Mouse (Mus musculus) c-Kit-positive CD71-positive TER-119-negative erythroid progenitor cells, embryonic 14.5 days (primary cell): ENCODE data around the gene Arid1b.

Source experiments
- DNase-seq: peaks from one replicate; pipeline ENCODE4 v3.0.0-alpha.2; 2013; ENCODE audit warnings: low read depth

Gene Arid1b

GRCm38 (mm10) chr17:5277137-5277871 is 283.2 kb downstream of the Arid1b start:
- no peak for DNase-seq

DNA sequence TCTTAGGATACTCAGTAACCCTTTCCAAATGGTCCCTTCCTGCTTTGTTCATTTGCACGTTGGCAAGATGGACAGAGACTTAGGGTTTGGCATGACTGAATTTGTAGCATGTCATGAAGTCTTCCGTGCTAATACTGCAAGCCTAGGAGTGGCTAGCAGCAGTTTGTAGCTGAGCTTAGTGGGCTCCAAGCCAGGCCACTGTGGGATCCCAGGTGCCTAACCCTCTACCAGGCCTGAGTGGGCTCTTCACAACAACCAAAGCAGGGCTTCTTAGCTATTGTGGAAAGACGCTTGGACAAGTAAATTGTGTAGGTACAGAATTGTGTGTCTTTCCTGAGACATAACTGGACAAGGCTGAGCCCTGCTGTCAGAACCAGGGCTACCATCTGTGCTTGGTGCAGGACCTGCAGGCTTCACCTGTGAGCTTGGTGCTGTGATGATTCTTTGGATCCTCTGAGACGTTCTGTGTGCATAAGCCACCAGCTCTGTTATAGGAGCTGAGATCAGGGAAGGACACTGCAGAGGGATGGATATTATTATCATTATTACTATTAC is 286.4 kb downstream of the Arid1b start:
- no peak for DNase-seq

- DNase-seq = no peak
These were observed 290.7 kb downstream of the Arid1b start for GRCm38 (mm10) chr17:5284783-5285182.

GRCm38 (mm10) chr17:5285877-5286440 is 291.8 kb downstream of the Arid1b start:
- no peak for DNase-seq

- no peak for DNase-seq
These were observed 292.6 kb downstream of the Arid1b start for GRCm38 (mm10) chr17:5286571-5287209.

DNA sequence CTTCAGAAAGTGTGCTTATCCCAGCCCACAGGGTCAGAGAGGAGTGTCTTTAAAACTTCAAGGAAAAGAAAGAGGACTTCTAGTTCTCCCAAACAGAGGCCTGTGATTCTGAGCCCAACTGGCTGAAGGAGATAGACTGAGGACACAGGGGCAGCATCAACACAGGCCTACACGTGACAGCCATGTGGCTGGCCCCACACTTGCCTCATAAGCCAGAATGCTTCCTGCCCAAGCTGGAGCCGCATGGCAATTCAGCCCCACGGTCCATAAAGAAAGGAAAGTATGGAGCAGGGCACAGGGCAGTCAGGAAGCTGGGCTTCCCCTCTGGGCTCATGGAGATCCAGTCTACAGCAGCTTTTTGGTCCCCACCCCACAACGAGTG is 293.1 kb downstream of the Arid1b start:
- no peak for DNase-seq

DNA sequence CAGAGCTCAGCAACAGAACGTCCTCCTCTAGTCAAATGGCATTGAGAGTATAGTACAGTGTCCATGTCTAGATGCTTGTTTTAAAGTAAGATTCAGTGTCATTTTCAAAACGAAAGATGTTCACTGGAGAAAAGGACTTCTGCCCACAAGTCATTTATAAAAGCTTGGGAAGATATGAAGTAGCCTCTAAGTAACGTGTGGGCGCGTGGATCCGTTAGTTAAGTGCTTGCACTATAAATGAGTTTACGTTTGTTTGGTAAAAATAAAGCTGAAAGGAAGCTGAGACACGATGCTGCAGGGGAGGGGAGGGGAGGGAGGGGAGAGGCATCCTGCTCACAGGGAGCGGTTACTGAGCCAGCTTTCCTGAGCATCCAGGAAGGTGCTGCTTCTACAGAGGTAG is 293.5 kb downstream of the Arid1b start:
- DNase-seq = no peak

DNA sequence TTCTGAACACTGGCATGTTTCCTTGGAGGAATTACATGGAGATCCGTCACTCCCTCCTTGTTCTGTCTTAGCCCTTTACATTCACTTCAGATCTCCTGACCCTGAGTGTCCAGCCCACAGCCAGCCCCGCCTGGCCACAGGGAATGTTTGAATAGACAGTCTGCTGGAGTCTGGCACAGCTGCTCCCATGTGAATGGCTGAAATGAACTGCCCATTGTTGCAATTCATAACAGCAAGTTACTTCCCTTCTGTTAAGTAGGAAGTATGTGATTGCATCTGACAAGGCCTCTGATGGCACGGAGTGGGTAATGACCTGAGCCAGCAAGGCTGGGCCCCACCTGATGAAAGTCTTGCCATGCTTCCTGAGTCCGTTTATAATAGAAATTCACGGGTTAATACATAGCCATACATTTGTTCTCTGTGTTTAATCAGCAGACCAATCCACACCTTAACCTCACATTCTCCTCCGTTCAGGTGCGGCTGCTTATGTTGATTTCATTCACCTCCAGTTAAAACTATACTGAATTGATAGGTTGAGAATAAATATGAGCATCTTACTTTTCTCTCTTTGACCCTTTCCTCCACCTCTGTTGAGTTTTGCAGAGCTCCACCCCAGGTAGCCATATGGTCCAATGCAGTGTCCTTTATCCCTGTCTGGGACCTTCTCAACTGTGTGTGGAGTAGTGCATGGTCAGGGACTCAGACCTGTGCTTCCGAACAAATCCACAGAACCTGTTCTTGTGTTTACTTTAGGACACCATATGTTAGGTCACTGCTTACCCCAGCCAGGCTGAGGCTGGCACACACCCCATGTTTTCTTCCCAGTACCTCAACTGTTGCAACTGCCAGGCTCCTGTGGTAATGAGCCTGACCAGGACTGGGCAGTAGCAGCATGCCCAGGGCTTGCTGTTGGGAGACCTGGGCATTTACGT is 299.8 kb downstream of the Arid1b start:
- DNase-seq = no peak

GRCm38 (mm10) chr17:5295086-5295947 is 301.2 kb downstream of the Arid1b start:
- no peak for DNase-seq

DNA sequence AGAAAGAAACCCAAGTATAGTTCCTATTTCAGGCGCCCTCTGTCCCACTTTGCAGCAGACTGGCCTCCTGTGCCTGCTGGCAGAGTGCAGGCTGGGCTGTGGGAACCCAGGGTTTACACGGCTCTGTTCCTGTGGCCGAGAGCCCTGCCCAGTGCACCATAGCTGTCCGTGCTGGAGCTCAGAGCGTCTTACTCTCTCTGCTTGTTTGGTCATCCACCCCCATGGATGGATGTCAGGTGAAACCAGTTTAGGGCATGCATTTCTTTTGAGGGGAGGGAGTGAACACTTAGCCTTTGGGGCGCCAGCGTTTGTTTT is 301.8 kb downstream of the Arid1b start:
- no peak for DNase-seq

DNA sequence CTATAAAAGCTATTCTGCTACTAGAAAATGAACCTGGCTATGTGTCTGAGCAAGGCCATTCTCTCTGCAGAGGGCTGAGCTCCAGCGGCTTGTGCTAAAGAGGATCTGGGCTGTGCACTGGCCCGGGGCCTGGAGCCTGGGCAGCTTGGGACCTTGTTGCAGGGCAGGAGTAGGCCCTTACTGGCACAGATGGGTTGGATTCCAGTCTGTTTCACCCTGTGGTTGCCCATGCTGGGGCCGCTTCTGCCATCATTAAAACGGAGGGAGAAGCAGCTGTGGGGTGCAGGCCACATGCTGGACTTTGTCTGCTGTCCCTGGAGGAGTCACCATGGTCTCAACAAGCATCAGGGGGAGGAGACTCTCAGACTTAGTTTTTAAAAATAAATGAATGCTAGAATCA is 303.4 kb downstream of the Arid1b start:
- DNase-seq = no peak

DNA sequence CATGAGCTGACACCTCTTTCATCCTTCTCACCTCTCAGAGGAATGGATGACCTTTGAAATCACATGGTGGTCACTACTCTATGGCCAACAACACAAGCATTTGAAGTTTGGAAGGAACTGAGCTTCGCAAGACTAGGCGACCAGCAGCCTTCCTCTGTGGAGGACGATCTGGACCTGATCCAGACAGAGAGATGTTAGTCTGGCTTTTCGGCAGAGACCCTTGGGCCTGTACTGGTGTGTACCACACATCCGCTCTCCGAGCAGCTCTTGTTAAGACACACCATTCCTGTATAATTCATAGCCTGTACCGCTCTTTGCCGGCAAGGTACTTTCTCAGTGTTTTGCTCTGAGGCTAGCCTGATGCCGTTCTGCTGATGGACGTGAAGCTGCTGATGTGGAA is 303.9 kb downstream of the Arid1b start:
- no peak for DNase-seq

- DNase-seq = no peak
These were observed 304.9 kb downstream of the Arid1b start for GRCm38 (mm10) chr17:5298891-5299559.

DNA sequence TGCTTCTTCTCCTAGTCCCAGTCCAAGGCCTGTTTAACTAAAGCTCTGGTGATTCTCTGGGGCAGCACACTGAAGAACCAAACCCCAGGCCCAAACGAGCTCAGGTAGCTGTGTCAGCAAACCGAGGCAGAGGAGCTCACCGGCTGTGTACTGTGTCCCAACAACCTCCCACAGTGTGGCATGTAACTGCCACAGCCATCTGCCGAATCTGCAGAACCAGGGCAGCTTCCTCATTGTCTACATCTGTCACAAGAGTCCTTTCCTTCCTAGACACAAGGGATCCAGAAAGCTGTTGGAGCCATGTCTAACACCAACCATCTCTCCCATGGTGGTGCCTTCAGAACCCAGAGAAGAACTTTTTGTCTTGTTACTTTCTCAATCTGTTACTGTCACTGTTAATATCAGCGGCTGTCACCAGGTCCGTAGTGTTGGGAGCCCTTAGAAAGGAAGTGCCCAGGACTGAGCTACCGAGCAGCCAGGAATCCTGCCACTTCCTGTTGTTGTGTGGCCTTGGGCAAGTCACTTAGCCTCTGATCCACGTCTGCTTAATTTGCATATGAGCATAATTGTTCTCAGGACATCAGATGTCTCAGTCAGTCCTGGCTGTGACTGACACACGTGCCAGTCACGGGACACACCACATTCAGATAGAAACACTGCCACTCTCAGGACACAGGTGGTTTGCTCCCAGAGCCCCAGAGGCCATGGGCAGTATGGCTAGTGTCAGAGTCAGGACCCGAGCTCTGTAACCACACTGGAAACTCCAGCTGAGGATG is 309.0 kb downstream of the Arid1b start:
- DNase-seq = no peak

DNA sequence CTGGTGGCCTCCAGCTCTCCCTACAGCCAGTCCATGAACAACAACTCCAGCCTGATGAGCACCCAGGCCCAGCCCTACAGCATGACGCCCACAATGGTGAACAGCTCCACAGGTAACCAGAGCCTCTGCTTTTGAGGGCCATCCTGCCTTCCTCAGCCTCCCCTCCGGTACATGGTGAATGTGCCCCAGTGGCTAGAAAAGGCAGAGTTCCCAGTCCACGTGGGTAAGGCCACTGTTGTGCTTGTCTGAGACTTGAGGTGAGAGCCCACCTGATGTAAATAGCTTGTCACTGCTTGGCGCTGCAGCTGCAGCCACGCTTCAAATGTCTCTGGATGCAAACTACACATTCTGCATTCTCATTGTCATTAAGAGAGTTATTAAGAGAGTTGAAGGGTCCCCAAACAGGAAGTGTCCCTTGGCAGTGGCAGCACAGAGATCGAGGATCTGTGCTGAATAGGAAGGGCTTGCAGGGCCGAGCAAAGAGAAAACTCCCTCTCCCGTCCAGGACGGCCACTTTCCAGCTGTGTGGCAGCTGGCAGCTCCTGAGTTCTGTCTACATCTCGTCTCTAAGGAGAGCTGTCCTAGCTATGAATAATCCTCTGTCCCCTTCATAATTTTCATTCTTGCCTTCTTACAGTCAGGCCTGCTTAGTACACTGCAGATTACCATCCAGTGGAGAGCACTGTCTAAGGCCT is 311.8 kb downstream of the Arid1b start:
- no peak for DNase-seq

- DNase-seq = no peak
These were observed 315.8 kb downstream of the Arid1b start for GRCm38 (mm10) chr17:5309930-5310329.

GRCm38 (mm10) chr17:5310425-5310888 is 316.3 kb downstream of the Arid1b start:
- DNase-seq = no peak

DNA sequence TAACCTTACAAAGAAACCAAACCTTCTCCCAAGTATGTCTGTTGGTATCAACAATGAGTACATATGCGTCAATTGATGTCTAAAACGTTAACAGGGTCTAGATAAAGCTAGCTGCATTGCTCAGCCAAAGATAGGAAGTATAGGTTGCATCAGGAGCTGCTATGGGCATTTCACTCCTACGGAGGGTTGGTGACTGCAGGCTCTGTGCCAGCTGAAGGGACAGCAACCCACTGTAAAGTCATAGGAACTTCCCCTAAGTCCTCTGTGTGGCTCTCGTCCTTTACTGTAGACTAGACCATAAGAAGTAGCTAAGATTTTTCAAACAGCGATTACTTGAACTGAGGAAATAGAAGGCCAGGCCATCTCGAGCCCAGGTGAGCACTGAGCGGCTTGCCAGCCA is 316.9 kb downstream of the Arid1b start:
- no peak for DNase-seq

GRCm38 (mm10) chr17:5312307-5312706 is 318.2 kb downstream of the Arid1b start:
- DNase-seq = no peak
